Mouse (Mus musculus): Measurements from ENCODE around the gene Polr1e. TPM values are rescaled to one million over a fixed set of nuclear protein-coding genes. Genes with fewer than 3 reads are reported as not detected.

Gene Polr1e
- 9.1 and 11.3 TPM in 2 replicates for polyA plus RNA-seq (2021; fragmentation: Nextera tagmentation)
- long read RNA-seq, experiment 1, transcript Polr1e-204 (12 exons, 2,986 nt) = major isoform, 12 of 14 reads
- long read RNA-seq, experiment 1, partial matches to known transcripts = 0 of 14 reads
- long read RNA-seq, experiment 1, other reads (novel, unspliced or antisense) = 0 of 14 reads
- long read RNA-seq, experiment 2, transcript Polr1e-204 (12 exons, 2,986 nt) = major isoform, 40 of 48 reads
- long read RNA-seq, experiment 2, partial matches to known transcripts = 2 of 48 reads
- long read RNA-seq, experiment 2, other reads (novel, unspliced or antisense) = 3 of 48 reads

DNA sequence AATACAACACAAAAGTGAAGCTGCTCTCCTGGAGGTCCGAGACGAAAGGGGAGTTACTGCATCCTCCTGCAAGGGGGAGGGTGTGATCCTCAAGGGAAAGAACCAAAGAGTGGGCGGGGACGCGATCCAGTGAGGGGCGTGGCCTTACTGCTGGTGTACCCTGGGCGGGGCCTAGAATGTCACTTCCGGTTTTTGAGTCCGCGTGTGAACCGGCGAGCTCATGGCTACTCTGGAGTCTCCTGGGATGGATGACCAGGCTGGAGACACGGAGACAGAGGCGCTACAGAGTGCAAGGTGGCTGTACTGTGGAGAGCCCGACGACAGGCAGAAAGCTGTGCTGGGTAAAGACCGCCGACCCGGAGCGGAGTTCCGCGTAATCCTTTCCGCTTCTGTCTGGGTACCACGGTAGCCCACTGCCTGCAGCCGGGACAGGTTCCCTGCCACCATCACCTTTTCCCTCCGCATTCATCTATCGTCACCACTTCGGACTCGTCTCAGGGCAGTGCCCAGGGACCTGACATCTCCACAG, at the start of gene Polr1e:
Polr1e (plus strand) TSS at position 132 of the 529 bp plus-strand sequence.

DNA sequence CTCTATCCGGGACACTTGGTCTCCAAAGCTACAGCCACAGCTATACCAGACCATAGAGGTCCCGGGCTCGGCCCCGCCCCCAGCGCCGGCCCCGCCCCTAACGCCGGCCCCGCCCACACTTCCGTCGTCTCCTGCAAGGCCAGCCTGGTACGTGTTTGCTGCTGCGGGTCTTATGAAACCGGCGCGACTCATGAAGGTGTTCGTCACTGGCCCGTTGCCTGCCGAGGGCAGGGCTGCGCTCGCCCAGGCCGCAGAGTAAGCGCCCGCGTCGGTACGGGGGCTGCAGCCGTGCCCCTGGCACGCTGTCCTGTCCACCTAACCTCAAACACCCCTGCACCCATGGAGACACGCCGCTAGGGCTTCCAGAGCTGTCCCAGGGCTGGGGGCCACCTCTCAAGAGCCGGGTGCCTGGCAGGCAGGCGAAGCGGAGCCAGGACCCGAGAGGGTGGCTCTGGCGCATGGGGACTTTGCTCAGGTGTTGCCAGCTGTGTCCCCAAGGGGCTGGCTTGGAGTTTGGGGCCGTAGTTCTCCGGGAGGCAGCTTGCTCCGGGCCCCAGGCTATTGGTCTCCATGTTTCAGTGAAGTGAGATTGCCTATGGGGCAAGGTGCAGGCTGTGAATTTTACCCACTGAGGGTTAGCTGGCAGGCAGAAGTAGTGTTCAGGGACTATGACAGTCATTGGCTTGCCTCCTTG, 37.0 kb upstream of the Polr1e start, which contains the start of gene Grhpr:
Grhpr (plus strand) TSS at position 116 of the 694 bp plus-strand sequence.

DNA sequence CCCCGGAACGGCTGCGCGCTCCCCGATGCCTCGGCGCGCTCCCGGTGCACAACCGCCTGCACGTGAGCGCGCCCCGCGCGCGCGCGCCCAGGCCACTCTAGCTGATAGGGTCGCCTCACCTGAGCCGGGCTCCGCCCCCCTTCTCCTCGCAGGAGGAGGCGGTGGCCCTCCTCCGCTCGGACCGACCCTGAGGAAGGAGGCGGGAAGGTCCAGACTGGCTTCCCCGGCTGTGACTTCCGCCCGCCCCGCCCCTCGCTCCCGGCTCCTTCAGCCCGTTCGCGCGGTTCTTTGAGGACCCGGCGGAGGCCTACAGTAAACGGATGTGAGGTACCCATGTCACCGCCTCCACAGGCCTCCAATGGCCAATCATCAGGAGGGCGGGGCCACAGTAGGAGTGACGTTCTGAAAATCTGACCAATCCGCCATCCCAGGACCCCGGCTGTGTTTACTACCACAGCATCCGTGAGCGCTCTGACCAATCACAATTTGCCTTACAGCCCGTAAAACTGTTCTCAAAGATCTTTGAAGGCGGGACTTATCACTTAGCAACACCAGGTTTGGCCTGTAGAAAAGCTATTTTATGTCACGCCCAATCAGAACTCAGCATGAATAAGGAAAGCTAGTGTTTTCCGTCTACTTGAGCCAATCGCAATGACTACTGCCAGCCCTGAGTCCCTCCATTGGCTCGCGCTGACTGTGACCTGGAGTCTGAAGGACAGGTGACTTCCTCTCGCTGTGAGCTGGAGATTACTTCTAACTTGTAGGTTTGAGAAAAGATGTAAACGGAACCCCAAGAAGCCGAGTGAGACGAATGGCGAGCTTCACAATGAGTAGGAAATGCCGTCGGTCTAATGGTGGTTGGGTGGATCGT, 6.0 kb upstream of the Polr1e start, which contains the start of gene Zbtb5:
Zbtb5 (minus strand) TSS at position 308 of the 871 bp plus-strand sequence.

DNA sequence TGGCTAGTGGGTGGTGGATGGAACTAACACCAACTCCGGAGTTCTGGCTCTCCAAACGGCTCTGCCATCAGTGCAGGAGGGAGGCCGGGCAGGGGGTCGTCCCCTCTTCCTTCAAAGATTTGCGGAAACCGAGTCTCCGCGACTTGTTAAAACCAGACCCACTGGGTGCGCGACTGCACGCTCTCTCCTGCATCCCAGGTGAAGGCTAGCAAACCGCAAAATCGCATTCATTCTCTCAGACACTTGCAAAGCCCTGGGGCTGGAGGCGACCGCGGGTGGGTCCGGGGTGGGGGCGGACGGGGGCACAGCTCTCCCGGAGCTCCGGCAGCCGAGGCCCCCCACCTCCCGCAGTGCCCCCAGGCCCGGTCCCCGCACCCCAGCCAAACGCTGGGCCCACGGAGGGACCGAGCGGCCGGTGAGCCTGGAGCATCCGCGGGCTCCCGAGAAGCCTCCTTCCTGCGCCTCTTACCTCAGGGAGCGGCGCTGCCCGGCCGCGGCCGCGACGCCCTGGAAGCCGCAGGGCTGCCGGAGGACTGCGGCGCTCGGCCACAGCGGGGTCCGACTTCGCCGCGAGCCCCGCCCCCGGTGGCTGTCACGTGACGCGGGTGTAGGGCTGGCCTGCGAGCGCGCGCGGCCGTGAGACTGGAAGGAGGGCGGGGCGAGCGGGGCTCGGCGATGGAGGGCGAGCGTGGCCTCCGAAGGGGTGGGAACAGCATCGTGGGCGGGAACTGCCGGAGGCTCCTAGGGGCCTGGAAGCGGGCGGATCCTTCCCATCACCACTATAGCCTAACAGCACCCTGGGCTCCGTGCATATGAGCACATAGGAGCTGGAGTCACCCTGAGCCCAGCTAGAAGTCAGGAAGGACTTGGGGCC, 65.9 kb downstream of the Polr1e start, which contains the start of gene Fbxo10:
Fbxo10 (minus strand) TSS at position 584 of the 874 bp plus-strand sequence.

Other genes with a start within 250 kb of the Polr1e start
- gene Grhpr, start 37.2 kb upstream of the Polr1e start, polyA plus RNA-seq (2021; fragmentation: Nextera tagmentation) = 58.9 and 62.7 TPM in 2 replicates
- 3.2 and 4.2 TPM in 2 replicates for gene Zbtb5, start 6.2 kb upstream of the Polr1e start, polyA plus RNA-seq (2021; fragmentation: Nextera tagmentation)
- gene Fbxo10, start 66.0 kb downstream of the Polr1e start, polyA plus RNA-seq (2021; fragmentation: Nextera tagmentation) = 12.8 and 14.2 TPM in 2 replicates
- 197 and 204 TPM in 2 replicates for gene Tomm5, start 89.5 kb downstream of the Polr1e start, polyA plus RNA-seq (2021; fragmentation: Nextera tagmentation)
- 3.2 and 3.5 TPM in 2 replicates for gene Frmpd1, start 166.3 kb downstream of the Polr1e start, polyA plus RNA-seq (2021; fragmentation: Nextera tagmentation)

Data from layer of hippocampus, adult 6 months (tissue).